Mouse (Mus musculus): ENCODE results near the gene Trim24. TPM values are rescaled to one million over a fixed set of nuclear protein-coding genes. Genes with fewer than 3 reads are reported as not detected.

The Trim24 gene
- polyA plus RNA-seq, 1 experiment from 2014 or later, result 21.2 TPM

- no peaks in the 10 kb centered on the region for H3K9me3 ChIP-seq
- WGBS, result 88% methylated on average over 4 of the region's 4 CpGs
- H3K4me3 ChIP-seq, result no peak overlapping the region
- no peaks in the 10 kb centered on the region for H3K27me3 ChIP-seq (replicated peaks)
- peaks cover 23% of the 10 kb centered on the region for H3K36me3 ChIP-seq (replicated peaks)
- H3K4me2 ChIP-seq, result no peak overlapping the region
- H3K9ac ChIP-seq, result no peak overlapping the region
- no peaks in the 10 kb centered on the region for H3K4me1 ChIP-seq
- no peak overlapping the region for H3K27ac ChIP-seq
- no peak for ATAC-seq (replicated peaks)
These were observed 96.8 kb downstream of the Trim24 start for GRCm38 (mm10) chr6:37967386-37967785.

GRCm38 (mm10) chr6:38007459-38007858 is 136.8 kb downstream of the Trim24 start:
- Histone ChIP-seq H3K9me3 (no peaks in the 10 kb centered on the region), H3K36me3 (replicated peaks) (no peaks in the 10 kb centered on the region), H3K4me2 (no peak overlapping the region), H3K27me3 (replicated peaks) (no peaks in the 10 kb centered on the region), H3K9ac (no peak overlapping the region), H3K4me3 (no peak overlapping the region), H3K4me1 (0 out of 2 replicates have a peak, but pooled peaks cover under 1% of the 10 kb centered on the region), H3K27ac (no peak overlapping the region)
- 6% methylated on average over 6 of the region's 6 CpGs for WGBS
- ATAC-seq (replicated peaks), result peak; percentile 52

- Histone ChIP-seq H3K4me3 (no peak overlapping the region), H3K9me3 (no peaks in the 10 kb centered on the region), H3K27me3 (replicated peaks) (no peaks in the 10 kb centered on the region), H3K9ac (no peak overlapping the region), H3K36me3 (replicated peaks) (no peaks in the 10 kb centered on the region), H3K27ac (no peak overlapping the region), H3K4me1 (0 out of 2 replicates have a peak, but pooled peaks cover 4% of the 10 kb centered on the region), H3K4me2 (no peak overlapping the region)
- no peak for ATAC-seq (replicated peaks)
- 70% methylated on average over 2 of the region's 2 CpGs for WGBS
These were observed 142.2 kb downstream of the Trim24 start for GRCm38 (mm10) chr6:38012829-38013228.

Other genes starting within 250 kb of the Trim24 start
- 0.97 and 0.98 TPM in 2 replicates for gene Svopl, start 176.2 kb downstream of the Trim24 start, polyA plus RNA-seq (2015; fragmentation: Nextera tagmentation; extraction: Ambion mirVana)
- gene Tmem213, start 238.4 kb downstream of the Trim24 start, polyA plus RNA-seq (2015; fragmentation: Nextera tagmentation; extraction: Ambion mirVana), result not detected in 2 replicates

All from midbrain, embryonic 15.5 days (tissue).